Mouse (Mus musculus) stomach, embryonic 14.5 days (tissue): ENCODE data around the gene Eml4. TPM values are rescaled to one million over a fixed set of nuclear protein-coding genes. Genes with fewer than 3 reads are reported as not detected.

Experiments
- ATAC-seq: fragments of 200-750 bp; cut with Nextera tagmentation; 2 replicates; pipeline ENCODE4 v1.8.0; 2017; ENCODE audit warnings: low read depth, moderate TSS enrichment; ENCODE audit not compliant: insufficient number of reproducible peaks, insufficient read depth, low FRiP score
- H3K27ac ChIP-seq: fragments of 300-500 bp; sonication (generic); 2 replicates; pipeline ENCODE4 v1.5.1; 2014; ENCODE audit warnings: mild to moderate bottlenecking, low read length, moderate library complexity, mixed read lengths
- H3K27me3 ChIP-seq: fragments of 300-500 bp; sonication (generic); 2 replicates; pipeline ENCODE4 v1.6.1; 2014; ENCODE audit warnings: low read length, control low read depth, mixed read lengths; ENCODE audit not compliant: control insufficient read depth, insufficient read depth
- H3K36me3 ChIP-seq: fragments of 300-500 bp; sonication (generic); 2 replicates; pipeline ENCODE4 v1.6.1; 2014; ENCODE audit warnings: mild to moderate bottlenecking, control low read depth, low read length, moderate library complexity, mixed read lengths; ENCODE audit not compliant: control insufficient read depth, insufficient read depth
- H3K4me1 ChIP-seq: fragments of 300-500 bp; sonication (generic); 2 replicates; pipeline ENCODE4 v1.6.1; 2014; ENCODE audit warnings: low read length, control low read depth, mixed read lengths; ENCODE audit not compliant: control insufficient read depth, insufficient read depth
- H3K4me2 ChIP-seq: fragments of 300-500 bp; sonication (generic); replicated peaks from 2 replicates; pipeline ENCODE4 v1.6.1; 2014; ENCODE audit warnings: low read depth, low read length, control low read depth
- H3K4me3 ChIP-seq: fragments of 300-500 bp; sonication (generic); 2 replicates; pipeline ENCODE4 v1.5.1; 2014; ENCODE audit warnings: low read depth, low read length, control low read depth
- H3K9ac ChIP-seq: fragments of 300-500 bp; sonication (generic); replicated peaks from 2 replicates; pipeline ENCODE4 v1.6.1; 2014; ENCODE audit warnings: low read depth, mild to moderate bottlenecking, control low read depth, low read length, moderate library complexity, mixed read lengths
- H3K9me3 ChIP-seq: fragments of 300-500 bp; sonication (generic); 2 replicates; pipeline ENCODE4 v1.6.1; 2016; ENCODE audit warnings: low read depth, low read length, control low read depth; ENCODE audit not compliant: control insufficient read depth
- WGBS: fragments of 180-500 bp; shearing (Covaris S2); extraction: QIAGEN DNeasy Blood & Tissue Kit; methylation state at CpG from one replicate; pipeline ENCODE4 v1.1.7; 2014; 5-methylcytosine and 5-hydroxymethylcytosine counted together
- polyA plus RNA-seq: library from polyadenylated mRNA; unstranded; fragments of >200 nt; fragmentation: Nextera tagmentation; extraction: Ambion mirVana; gene quantifications from 2 replicates; pipeline ENCODE4 v1.2.1, GENCODE M21; 2014

Gene Eml4
- polyA plus RNA-seq, 1 experiment from 2014 or later, result 41.9 TPM

DNA sequence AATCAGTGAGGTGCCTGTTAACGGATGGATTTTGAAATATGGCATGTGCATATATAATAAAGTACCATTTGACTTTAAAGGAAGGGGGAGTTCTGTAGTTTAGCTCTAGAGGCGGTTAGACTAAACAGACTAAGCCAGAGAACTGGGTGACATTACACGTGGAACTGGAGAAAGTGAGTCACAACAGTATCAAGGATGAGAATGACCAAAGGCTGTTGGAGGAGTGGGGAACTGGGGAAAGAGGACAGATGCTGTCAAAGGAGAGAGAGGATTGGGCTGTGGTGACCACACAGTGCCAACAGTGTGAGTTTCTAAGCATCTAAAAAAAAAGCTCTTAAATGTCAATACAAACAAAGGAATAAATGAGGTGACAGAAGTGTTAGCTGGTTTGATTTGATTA, 29.1 kb downstream of the Eml4 start:
- ATAC-seq, result no peak
- H3K4me2 ChIP-seq, result no peak overlapping the region
- H3K4me3 ChIP-seq, result no peak overlapping the region
- no peaks in the 10 kb centered on the region for H3K36me3 ChIP-seq
- H3K27me3 ChIP-seq, result no peaks in the 10 kb centered on the region
- no peak overlapping the region for H3K27ac ChIP-seq
- no peaks in the 10 kb centered on the region for H3K9me3 ChIP-seq
- no peak overlapping the region for H3K9ac ChIP-seq
- peaks cover 4% of the 10 kb centered on the region; the same call in 1 of the 2 replicates for H3K4me1 ChIP-seq
- 78% methylated on average over 3 of the region's 3 CpGs for WGBS

DNA sequence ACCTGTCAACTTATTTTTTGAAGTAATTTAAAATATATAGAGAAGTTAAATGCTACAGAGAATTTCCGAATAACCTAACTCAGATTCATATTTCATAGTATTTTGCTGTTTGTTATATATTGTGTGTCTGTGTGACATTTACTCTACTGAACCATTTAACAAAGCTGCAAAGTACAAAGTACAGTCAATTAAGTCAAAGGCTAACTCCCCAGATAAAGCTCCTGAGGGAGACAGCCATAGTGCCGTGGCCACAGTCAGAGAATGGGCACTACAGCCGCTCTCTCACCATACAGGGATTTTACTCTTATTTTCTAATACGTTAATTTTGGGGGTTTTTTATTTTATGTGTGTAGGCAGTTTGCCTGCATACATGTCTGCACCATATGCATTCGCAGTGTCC, 32.0 kb downstream of the Eml4 start:
- Histone ChIP-seq H3K9me3 (no peaks in the 10 kb centered on the region), H3K4me3 (no peak overlapping the region), H3K27me3 (no peaks in the 10 kb centered on the region), H3K27ac (no peak overlapping the region), H3K4me1 (peaks cover 3% of the 10 kb centered on the region; the same call in 1 of the 2 replicates), H3K9ac (no peak overlapping the region), H3K4me2 (no peak overlapping the region), H3K36me3 (no peaks in the 10 kb centered on the region)
- WGBS, result 86% methylated on average over 5 of the region's 5 CpGs
- ATAC-seq, result no peak

DNA sequence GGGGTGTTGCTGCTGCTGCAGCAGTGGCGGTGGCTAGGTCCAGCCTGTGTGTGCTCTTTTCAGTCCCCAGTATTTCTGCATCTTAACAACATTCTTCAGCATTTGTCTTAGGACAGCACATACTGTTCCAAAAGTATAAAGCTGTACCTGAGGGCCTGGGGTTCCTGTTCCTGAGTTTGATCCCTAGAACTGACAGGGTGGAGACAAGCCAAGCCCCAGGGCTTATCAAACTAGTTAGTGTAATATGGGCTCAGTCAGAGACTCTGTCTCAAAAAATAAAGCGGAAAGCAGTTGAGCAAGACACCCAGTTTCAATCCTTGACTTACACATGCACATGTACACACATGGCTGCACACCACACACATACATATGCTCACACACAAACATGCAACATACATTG, 34.2 kb downstream of the Eml4 start:
- WGBS, result 99% methylated on average over 2 of the region's 2 CpGs
- no peak overlapping the region for H3K9ac ChIP-seq
- H3K27ac ChIP-seq, result no peak overlapping the region
- no peak for ATAC-seq
- no peak overlapping the region for H3K4me3 ChIP-seq
- H3K36me3 ChIP-seq, result no peaks in the 10 kb centered on the region
- no peaks in the 10 kb centered on the region for H3K4me1 ChIP-seq
- H3K9me3 ChIP-seq, result no peaks in the 10 kb centered on the region
- H3K4me2 ChIP-seq, result no peak overlapping the region
- H3K27me3 ChIP-seq, result no peaks in the 10 kb centered on the region

DNA sequence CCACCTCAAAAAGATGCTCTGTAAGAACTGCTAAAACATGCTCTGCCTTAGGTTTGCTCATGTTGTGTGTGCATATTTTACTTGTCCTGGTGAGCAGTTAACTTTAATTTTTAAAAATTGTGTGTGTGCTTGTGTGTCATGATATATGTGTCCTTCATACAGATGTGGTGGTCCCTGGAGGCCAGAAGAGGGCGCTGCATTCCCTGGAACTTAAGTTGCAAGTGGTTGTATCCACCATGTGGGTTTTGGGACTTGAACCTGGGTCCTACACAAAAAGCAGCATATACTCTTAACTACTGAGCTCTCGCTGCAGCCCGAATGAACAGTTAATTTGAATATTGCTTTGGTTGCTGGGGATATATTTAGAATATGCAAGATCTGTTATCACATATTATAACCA, 36.4 kb downstream of the Eml4 start:
- H3K27me3 ChIP-seq, result no peaks in the 10 kb centered on the region
- H3K36me3 ChIP-seq, result no peaks in the 10 kb centered on the region
- H3K9ac ChIP-seq, result no peak overlapping the region
- ATAC-seq, result no peak
- no peaks in the 10 kb centered on the region for H3K9me3 ChIP-seq
- no peaks in the 10 kb centered on the region for H3K4me1 ChIP-seq
- no peak overlapping the region for H3K4me3 ChIP-seq
- H3K4me2 ChIP-seq, result no peak overlapping the region
- WGBS, result 80% methylated on average over 3 of the region's 3 CpGs
- no peak overlapping the region for H3K27ac ChIP-seq

DNA sequence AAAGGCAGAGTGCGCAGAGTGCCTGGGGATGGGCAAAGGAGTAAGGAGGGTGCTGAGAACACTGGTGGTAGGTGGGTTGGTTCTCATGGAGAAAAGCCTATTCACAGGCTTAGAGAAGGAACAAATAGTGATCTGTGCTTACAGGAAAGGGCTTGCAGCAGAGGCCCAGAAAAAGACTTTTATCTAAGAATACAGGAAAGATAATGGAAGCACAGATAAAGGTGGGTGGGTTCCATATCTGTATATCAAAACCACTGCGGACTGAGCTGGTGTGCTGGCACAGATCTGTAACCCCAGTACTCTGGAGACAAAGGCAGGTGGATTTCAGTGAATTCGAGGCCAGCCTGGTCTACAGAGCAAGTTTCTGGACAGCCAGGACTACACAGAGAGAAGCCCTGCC, 43.3 kb downstream of the Eml4 start:
- no peaks in the 10 kb centered on the region for H3K9me3 ChIP-seq
- no peaks in the 10 kb centered on the region for H3K27me3 ChIP-seq
- ATAC-seq, result no peak
- H3K4me2 ChIP-seq, result no peak overlapping the region
- 81% methylated on average over 3 of the region's 3 CpGs for WGBS
- H3K36me3 ChIP-seq, result no peaks in the 10 kb centered on the region
- H3K4me3 ChIP-seq, result no peak overlapping the region
- no peak overlapping the region for H3K27ac ChIP-seq
- no peaks in the 10 kb centered on the region for H3K4me1 ChIP-seq
- H3K9ac ChIP-seq, result no peak overlapping the region

DNA sequence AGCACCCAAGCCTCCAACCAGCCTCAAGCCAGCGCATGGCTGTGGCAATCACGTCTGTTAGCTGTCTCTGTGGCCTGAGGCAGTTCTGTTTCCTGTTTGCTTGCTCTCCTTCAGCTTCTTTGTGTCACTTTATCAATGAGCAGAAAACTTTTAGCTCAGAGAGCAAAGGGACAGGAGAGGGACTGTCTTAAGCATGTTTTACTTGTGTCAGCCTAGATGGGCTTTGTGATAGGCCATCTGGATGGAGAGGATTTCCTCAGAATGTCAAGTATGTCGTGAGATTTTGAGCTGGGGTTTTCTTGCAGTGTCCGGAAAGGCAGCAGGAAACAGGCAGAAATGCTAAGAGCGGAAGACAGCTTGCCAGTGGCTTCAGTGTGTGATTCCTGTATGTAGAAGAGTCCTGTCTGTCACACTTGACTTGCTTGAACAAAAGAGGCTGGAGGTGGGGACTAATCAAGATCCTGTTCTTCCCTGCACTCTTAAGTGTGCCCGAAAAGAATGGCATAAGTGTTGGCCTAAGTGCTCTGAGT, 46.9 kb downstream of the Eml4 start:
- no peak overlapping the region for H3K4me3 ChIP-seq
- no peak; the same call in 1 of the 2 replicates for ATAC-seq
- H3K4me1 ChIP-seq, result 0 out of 2 replicates have a peak, but pooled peaks cover 3% of the 10 kb centered on the region
- no peaks in the 10 kb centered on the region for H3K36me3 ChIP-seq
- H3K4me2 ChIP-seq, result no peak overlapping the region
- peak overlapping the region; percentile 50; the same call in 1 of the 2 replicates for H3K27ac ChIP-seq
- no peak overlapping the region for H3K9ac ChIP-seq
- H3K9me3 ChIP-seq, result no peaks in the 10 kb centered on the region
- 50% methylated on average over 6 of the region's 6 CpGs for WGBS
- H3K27me3 ChIP-seq, result no peaks in the 10 kb centered on the region

DNA sequence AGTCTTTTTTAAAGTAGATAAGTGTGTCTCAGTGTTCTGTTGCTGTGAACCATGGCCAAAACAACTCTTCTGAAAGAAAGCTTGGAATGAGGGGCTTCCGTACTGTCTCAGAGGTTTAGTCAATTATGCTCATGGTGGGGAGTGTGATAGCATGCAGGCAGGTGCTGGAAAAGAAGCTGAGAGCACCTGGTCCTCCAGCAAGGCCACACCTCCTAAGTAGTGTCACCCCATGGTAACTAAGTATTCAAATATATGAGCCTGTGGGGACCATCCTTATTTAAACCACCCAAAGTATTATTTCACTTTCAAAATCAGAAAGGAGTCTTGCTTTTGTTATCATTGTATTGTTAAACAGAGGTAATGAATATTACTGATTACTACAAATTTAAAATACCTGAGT, 48.0 kb downstream of the Eml4 start:
- 81% methylated on average over 1 of the region's 1 CpGs for WGBS
- Histone ChIP-seq H3K4me1 (0 out of 2 replicates have a peak, but pooled peaks cover 3% of the 10 kb centered on the region), H3K27ac (no peak overlapping the region), H3K9ac (no peak overlapping the region), H3K4me3 (no peak overlapping the region), H3K4me2 (no peak overlapping the region), H3K36me3 (peaks cover 5% of the 10 kb centered on the region; the same call in 1 of the 2 replicates), H3K9me3 (no peaks in the 10 kb centered on the region), H3K27me3 (no peaks in the 10 kb centered on the region)
- no peak for ATAC-seq

DNA sequence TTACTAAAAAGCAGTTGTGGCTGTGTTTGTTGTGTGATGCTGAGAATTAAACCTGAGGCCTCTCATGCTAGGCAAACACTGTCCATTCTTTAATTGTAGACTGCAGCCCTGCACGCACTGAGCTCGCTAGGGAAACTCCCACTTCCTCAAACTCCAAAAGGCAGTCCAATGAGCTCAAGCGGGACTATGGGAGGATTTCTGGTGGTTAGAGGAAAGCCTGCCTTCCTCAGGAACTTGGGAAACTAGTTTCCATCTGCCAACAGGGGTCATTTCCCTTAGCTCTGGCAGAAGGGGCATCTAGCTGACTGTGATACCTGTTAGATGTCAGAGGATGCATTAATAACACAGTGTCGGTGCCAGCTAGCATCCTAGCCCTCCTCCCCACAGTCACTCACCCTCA, 79.9 kb downstream of the Eml4 start:
- no peaks in the 10 kb centered on the region for H3K4me1 ChIP-seq
- no peak overlapping the region for H3K4me3 ChIP-seq
- no peak overlapping the region for H3K4me2 ChIP-seq
- no peaks in the 10 kb centered on the region for H3K27me3 ChIP-seq
- no peak overlapping the region for H3K9ac ChIP-seq
- WGBS, result 79% methylated on average over 4 of the region's 4 CpGs
- ATAC-seq, result no peak
- H3K27ac ChIP-seq, result no peak overlapping the region
- H3K9me3 ChIP-seq, result no peaks in the 10 kb centered on the region
- H3K36me3 ChIP-seq, result peaks cover 5% of the 10 kb centered on the region; the same call in 1 of the 2 replicates

DNA sequence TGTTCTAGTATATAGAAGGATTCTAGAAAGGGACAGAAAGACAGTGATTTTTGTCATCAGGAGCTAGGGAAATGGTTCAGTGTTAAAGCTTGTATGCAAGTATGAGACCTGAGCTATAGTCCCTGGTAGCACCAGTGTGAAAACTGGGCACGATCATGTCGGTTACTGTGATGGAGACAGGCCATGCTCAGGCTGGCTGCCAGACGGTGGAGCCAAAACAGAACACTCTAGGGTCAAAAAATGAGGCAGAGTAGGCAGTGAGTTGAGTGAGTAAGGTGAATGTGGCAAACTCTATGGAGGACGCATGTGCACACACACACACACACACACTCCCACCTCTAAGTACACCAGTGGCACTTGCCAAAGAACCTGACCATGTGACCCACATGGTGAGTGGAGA, 92.7 kb downstream of the Eml4 start:
- Histone ChIP-seq H3K36me3 (peaks cover 15% of the 10 kb centered on the region), H3K9me3 (no peaks in the 10 kb centered on the region)
- no peak for ATAC-seq

More for the DNA sequence above, 92.7 kb downstream of the Eml4 start:
- Histone ChIP-seq H3K4me1 (no peaks in the 10 kb centered on the region), H3K27ac (no peak overlapping the region), H3K9ac (no peak overlapping the region), H3K27me3 (no peaks in the 10 kb centered on the region), H3K4me3 (no peak overlapping the region), H3K4me2 (no peak overlapping the region)
- 82% methylated on average over 4 of the region's 4 CpGs for WGBS
